Mouse (Mus musculus) stomach, postnatal 0 days (tissue): ENCODE measurements around the gene Brwd1.

Experiments
- CTCF ChIP-seq: IDR thresholded peaks from 2 replicates; pipeline ENCODE4 v1.5.1; 2016; ENCODE audit warnings: antibody characterized with exemption, low read depth, mild to moderate bottlenecking, moderate library complexity
- EP300 ChIP-seq: optimal IDR thresholded peaks from 2 replicates; pipeline ENCODE3; 2016; ENCODE audit warnings: antibody characterized with exemption

GRCm38 (mm10) chr16:96095966-96096365 lies 13.6 kb upstream of the Brwd1 start:
- no peak for TF ChIP-seq CTCF
- TF ChIP-seq EP300, result no peak
